Mouse (Mus musculus) heart, postnatal 10 days (tissue): ENCODE results near the gene Ntrk1. TPM values are rescaled to one million over a fixed set of nuclear protein-coding genes. Genes with fewer than 3 reads are reported as not detected.
"Not testable (repeated sequence)": the region's sequence is repeated elsewhere in the genome, so short reads cannot be mapped to it uniquely, and the experiment has no call there.

Source experiments
- DNase-seq, 2 experiments: peaks; one replicate each; pipeline ENCODE4 v3.0.0; 2021
- intact Hi-C: fragments of 180-260 bp; cut with DNase I; formaldehyde crosslinking; loops from one replicate; pipeline ENCODE4 v1.15.1; 2025
- total RNA-seq, 2 experiments: library from RNA; stranded (reverse); gene quantifications; 2 replicates each; pipeline ENCODE4 v1.2.3; 2021

The Ntrk1 gene
- total RNA-seq = under 1 TPM; 0.15 to 0.29 TPM

DNA sequence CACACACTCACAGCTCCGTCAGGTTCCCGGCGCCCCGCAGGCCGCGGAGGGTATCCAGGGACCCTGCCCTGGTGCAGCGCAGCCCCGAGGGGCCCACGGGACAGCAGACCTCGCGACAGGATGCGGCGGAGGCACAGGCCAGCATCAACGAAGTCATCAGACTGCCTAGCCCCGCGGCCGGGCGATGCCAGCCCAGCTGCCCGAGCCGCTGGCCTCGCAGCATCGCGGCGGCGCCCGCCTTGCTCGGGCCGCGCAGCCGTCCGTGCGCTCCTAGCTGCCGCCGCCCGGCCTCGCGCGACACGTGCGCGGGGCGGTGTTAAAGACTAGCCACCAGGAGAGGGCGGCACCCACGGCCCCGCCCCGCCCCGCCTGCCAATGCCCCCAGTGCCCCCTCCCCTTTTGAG, at the start of gene Ntrk1:
Gene Ntrk1, minus strand, starts transcription at position 241 of the 404 bp plus-strand sequence.
- intact Hi-C loops = loop anchor here (1.0 to 2.0 kb wide), 2 partner anchors 21 to 44 kb away; no protein-coding TSS in a partner anchor
- no peak for DNase-seq

- intact Hi-C loops = no loop called here
- DNase-seq = no peak
These were observed 45.9 kb upstream of the Ntrk1 start for GRCm38 (mm10) chr3:87840858-87841257.

DNA sequence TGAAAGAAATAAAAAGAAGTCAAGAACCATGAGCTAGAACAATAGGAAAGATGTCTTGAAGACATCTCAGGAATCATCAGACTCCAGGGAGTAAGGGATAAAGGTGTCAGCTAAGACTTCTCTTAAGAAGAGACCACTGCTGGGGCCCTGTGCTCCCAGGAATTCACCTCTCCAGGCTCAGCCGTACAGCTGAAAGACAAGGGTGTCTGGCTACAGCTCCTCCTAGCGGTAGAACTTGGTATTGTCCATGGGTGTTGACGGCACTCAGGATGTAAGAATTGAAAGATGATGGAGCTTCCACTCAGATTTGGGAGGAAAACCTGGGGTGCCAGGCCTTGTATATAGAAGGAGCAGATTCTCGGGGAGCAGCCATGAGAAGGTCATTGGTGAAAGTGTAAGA, 43.7 kb upstream of the Ntrk1 start:
- intact Hi-C loops = loop anchor here (1.0 to 2.0 kb wide), 2 partner anchors 44 to 69 kb away; partner anchors contain the start of gene Ntrk1
- peak; percentile 77 to 92 for DNase-seq

GRCm38 (mm10) chr3:87833482-87833881, 38.5 kb upstream of the Ntrk1 start:
- intact Hi-C loops = no loop called here
- no peak for DNase-seq

DNA sequence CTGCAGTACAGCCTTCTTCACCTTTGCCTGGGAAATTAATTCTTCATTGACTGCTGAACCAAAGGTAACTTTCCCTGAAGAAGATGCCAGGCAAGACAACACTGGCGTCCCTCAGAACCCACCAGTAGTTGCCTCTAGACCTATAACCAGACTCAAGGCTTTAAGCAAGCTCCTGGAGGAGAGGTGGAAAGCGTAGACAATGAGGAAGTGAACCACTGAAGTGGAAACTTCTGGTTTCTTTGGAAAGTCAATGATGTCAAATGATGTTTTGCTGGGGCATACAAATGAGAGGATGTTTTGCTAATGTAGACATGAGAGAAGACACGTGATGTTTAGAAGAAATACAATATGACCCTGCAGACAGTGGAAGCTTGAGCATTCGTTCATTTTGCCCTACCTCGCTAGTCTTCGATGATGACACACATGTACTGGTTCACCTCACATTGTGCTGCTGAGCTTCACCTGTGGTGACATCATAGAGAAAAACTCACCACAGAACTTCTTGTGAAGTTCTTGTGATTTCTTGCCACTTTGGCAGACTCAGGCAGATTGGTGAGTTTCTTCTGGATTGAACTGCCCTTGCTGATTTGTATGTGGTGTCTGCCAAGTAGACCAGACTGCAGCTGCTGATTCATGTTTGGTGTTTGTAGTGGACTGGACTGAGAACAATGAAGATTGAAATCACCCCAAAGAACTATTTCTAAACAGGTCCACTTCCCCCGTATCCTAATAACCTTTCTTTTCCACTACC, 37.3 kb upstream of the Ntrk1 start:
- DNase-seq = no peak
- intact Hi-C loops = no loop called here

DNA sequence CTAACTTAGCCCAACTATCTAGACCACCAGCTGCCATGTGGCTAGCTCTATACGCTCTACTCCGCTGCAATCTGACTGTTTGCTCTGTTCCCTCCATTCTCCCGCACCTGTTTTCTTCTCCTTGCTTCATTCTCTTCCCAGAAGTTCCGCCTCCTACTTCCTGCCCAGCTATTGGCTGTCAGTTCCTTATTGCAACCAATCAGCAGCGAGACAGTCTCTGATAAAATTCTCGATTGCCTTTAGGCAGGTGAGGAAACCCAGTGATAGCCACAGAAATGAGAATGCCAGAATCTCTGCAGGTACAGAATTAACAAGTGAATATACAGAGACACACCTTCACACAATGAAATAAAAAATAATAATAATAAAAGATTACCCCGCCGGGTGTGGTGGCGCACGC, 34.1 kb upstream of the Ntrk1 start:
- no peak for DNase-seq
- intact Hi-C loops = no loop called here

- DNase-seq = no peak
- intact Hi-C loops = no loop called here
These were observed 33.5 kb upstream of the Ntrk1 start for GRCm38 (mm10) chr3:87828435-87828834.

GRCm38 (mm10) chr3:87824206-87824605, 29.2 kb upstream of the Ntrk1 start, which contains the start of gene Pear1:
Pear1 (minus strand) TSS chr3:87824306.
- intact Hi-C loops, DNase-seq: not testable (repeated sequence)

- no peak for DNase-seq
- intact Hi-C loops = no loop called here
These were observed 23.3 kb upstream of the Ntrk1 start for GRCm38 (mm10) chr3:87818226-87818625.

DNA sequence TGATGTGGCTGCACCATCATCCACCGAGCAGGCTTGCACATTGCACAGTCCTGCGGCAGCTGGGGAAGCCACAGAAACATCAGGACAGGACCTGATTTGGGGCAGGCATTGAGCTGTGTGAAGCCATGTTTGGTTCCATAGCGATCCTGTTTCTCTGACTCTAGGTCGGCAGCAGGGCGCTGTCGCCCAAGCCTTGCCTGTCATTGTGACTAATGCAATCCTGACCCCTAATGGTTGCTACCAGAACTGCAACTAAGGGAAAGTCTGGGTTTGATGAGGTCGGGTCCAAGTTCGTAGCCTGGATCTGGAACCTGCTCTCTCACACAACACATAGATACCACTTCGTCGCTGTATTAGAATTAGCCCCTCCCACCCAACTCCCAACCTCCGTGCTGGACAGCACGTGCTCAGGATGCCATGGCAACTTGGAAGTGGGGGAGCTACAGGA, 21.7 kb upstream of the Ntrk1 start:
- peak; percentile 83 to 87 for DNase-seq
- intact Hi-C loops = loop anchor here (1.0 kb wide), 3 partner anchors 21 to 60 kb away; partner anchors contain the start of gene Ntrk1

DNA sequence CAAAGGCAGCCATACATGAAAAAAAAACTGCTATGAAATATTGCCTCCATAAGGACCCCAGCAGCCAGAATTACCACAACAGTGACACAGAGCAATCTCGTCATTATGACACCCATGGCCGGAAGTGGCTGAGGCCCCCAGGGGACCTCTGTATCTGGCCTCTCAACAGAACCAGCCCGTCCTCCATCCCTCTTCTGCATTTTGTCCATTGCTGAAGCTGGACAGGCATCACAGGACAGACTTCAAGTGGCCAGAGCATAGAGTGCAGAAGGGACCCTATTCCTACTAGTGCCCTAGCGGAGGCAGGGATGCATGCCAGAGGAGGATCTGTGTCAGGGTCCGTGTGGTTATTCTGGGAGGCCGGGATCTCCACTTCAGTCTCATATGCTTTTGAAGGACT, 21.2 kb upstream of the Ntrk1 start:
- DNase-seq = no peak
- intact Hi-C loops = loop anchor here (1.0 kb wide), 2 partner anchors 21 to 46 kb away; partner anchors contain the start of gene Ntrk1

DNA sequence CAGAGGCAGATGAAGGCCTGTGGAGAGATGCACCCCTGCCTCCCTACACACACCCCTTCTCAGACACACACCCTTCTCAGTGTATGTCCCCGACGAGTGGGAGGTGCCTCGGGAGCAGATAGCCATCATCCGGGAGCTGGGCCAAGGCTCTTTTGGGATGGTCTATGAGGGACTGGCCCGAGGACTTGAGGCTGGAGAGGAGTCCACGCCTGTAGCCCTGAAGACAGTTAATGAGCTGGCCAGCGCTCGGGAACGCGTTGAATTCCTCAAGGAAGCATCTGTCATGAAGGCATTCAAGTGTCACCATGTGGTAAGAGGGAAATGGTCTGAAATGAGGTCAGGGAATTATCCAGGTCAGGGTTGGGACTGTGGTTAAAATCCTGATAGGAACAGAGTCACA, 17.9 kb upstream of the Ntrk1 start:
- peak; percentile 36 for DNase-seq
- intact Hi-C loops = no loop called here

GRCm38 (mm10) chr3:87812413-87812812, 17.5 kb upstream of the Ntrk1 start:
- no peak for DNase-seq
- intact Hi-C loops = no loop called here

DNA sequence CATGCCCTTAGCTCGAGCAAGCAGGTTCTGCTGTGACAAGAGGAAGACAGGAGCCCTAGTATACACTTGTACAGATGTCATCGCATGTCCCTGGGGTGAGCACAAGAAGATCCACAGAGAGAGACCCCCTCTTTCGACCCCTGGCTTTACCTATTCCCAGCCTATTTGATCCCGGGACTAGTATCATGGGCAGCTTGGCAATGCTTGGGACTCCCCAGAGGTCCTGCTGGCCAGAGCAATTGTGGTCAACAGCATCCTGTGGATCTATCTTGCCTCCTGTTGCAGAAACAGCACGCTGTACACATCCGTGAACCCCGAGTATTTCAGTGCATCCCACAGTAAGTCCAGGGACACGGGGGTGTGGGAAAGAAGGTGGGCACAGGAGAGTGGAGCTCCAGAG, 16.3 kb upstream of the Ntrk1 start:
- no peak for DNase-seq
- intact Hi-C loops = no loop called here

GRCm38 (mm10) chr3:87809322-87809962, 14.5 kb upstream of the Ntrk1 start:
- intact Hi-C loops = no loop called here
- no peak for DNase-seq

GRCm38 (mm10) chr3:87804038-87804677, 9.2 kb upstream of the Ntrk1 start:
- intact Hi-C loops = no loop called here
- no peak for DNase-seq

GRCm38 (mm10) chr3:87801681-87802080, 6.7 kb upstream of the Ntrk1 start:
- no peak for DNase-seq
- intact Hi-C loops = no loop called here

GRCm38 (mm10) chr3:87796736-87797334, 1.9 kb upstream of the Ntrk1 start, which contains the start of gene Insrr:
Insrr (plus strand) TSS chr3:87796951.
- intact Hi-C loops = loop anchor here (2.0 kb wide), 1 partner anchor 64 kb away; no protein-coding TSS in a partner anchor
- DNase-seq = peak; percentile 44 to 66

DNA sequence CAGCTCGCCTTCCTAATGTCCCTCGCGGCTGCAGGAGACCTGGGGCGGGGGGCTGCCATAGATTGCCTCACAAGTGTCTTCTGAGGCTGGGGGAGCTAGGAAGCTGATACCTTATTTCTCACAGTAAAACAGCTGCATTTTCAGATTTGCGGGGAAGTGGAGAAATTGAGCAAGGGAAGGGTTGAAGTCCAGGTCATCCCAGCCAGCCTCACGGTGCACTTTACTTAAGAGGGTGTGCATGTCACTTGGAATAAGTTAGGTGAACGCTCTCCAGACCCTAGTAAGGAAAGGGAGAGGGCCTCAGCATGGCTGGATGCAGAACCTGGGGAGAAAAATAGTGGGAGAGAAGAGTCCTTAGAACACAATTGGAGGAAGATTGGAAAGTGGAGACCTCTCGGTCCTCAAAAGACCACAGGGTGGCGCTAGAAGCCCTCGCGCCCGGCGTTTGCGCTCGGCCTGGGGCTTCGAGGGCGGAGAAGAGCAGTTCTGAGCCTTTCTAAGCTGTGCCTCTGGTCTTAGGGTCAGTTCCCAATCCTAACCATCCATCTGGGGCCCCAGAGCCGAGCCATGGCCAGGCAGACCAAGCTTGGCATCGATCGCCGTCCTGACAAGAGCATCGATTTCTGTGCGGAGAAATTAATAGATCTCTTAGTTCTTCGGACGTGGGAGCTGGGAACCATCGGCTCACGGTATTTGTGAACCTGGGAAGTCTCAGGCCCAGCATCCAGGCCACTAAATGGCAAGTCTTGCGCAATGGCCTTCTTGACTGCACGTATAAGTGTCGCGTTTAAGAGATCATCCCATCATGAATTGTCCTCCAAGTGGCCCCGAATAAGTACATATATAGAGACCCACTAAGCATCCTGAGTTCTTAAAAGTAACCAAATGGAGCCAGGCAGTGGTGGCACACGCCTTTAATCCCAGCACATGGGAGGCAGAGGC, 645 bp upstream of the Ntrk1 start:
- intact Hi-C loops = loop anchor here (1.0 to 2.0 kb wide), 3 partner anchors 21 to 65 kb away; no protein-coding TSS in a partner anchor
- DNase-seq = peak; percentile 77 to 82

DNA sequence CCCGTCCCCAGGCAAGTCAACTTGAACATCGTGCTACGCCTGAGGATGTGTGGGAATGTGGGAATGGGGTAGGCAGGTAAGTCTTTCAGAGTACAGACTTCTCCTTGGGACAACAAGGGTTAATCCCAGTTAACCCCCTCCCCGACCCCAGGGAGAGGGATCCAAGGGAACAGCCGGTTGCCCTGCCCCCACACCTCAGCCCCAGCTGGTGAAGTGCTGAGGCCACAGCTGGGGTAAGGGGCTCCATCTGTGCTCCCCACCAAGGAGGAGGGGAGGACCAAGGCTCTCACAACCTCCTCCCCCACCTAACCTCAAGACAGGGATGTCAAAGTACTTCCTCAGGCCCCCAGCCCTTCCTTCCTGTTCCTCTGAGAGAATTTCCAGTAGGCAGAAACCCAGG, 5.2 kb downstream of the Ntrk1 start:
- intact Hi-C loops = no loop called here
- DNase-seq = no peak
